Mouse (Mus musculus): ENCODE measurements around the gene Eif2s1. TPM values are rescaled to one million over a fixed set of nuclear protein-coding genes. Genes with fewer than 3 reads are reported as not detected.
"Not testable (repeated sequence)": the region's sequence is repeated elsewhere in the genome, so short reads cannot be mapped to it uniquely, and the experiment has no call there.

The Eif2s1 gene
- total and polyA plus RNA-seq, 2 experiments from 2014 or later, result 29.4 to 92.0 TPM

DNA sequence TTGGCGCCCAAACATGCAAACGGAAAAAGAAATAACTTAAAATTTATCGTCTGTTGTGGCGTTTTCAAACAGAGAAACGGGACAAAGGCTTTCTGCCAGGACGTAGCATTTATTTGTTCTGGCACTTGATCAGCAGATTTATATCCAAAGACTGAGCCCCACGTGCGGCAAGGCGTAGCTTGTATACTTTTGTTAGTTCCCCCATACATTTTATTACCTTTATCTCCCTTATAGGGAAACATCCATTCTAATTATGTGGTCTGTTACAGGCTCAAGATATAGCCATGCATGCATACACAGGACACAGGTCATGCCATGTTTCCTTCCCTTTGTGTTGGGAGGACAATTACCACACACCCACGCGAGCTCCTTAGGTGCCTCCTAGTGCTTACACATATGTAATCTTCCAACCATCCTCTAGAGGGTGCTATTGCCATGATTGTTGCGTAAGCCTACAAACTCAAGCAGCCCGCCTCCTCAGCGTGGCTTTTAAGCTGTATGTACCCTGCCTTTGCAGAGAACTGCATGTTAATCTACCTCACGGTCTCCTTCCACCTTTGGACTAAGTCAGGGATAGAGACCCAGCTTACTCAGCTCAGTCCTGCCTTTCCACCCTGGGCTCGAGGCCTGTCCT, 57.6 kb downstream of the Eif2s1 start:
- H3K27me3 ChIP-seq (ENCODE audit: insufficient read depth, low read length), result no peaks in the 10 kb centered on the region
- no peaks in the 10 kb centered on the region for H3K4me1 ChIP-seq (ENCODE audit: insufficient read depth, low read length)
- no peak overlapping the region for H3K27ac ChIP-seq
- no peak overlapping the region for H3K9ac ChIP-seq (replicated peaks; ENCODE audit: low read length)
- 32% methylated on average over 16 of the region's 16 CpGs for WGBS
- H3K4me3 ChIP-seq (ENCODE audit: low read length), result no peak overlapping the region
- DNase-seq (ENCODE audit: low spot score) (peak; percentile 94), ATAC-seq (peak; percentile 83)
- H3K9me3 ChIP-seq (ENCODE audit: low read length), result no peaks in the 10 kb centered on the region
- H3K4me2 ChIP-seq (ENCODE audit: low read depth, low read length), result 0 out of 2 replicates have a peak overlapping the region, but pooled peaks have one; percentile 31
- no peaks in the 10 kb centered on the region for H3K36me3 ChIP-seq (ENCODE audit: insufficient read depth, low read length)
- peak; percentile 90 for TF ChIP-seq CTCF (IDR thresholded peaks at IDR 0.05; ENCODE audit: low read depth)

DNA sequence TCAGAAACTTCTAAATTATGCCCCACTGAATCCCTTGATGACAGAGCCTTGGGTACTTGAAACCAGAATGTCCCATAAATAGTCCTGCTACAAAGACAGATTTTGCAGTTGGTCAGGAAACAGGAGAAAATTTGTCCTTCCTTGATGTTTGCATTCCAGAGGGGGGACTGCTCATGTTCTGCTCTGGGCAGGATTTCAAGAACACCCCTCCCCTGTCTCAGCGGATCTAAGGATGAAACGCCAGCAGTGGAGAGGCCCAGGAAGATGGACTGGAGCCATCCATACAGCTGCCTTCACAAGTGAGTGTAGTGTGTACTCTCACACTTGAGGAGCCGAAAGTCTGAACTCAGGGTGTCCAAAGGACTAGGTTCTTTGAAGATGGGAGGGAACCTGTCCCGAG, 59.8 kb downstream of the Eif2s1 start:
- no peak for TF ChIP-seq CTCF (IDR thresholded peaks at IDR 0.05; ENCODE audit: low read depth)
- Histone ChIP-seq H3K27ac (no peak overlapping the region), H3K9me3 (ENCODE audit: low read length) (no peaks in the 10 kb centered on the region), H3K36me3 (ENCODE audit: insufficient read depth, low read length) (no peaks in the 10 kb centered on the region), H3K4me2 (ENCODE audit: low read depth, low read length) (no peak overlapping the region), H3K4me3 (ENCODE audit: low read length) (no peak overlapping the region), H3K27me3 (ENCODE audit: insufficient read depth, low read length) (no peaks in the 10 kb centered on the region), H3K4me1 (ENCODE audit: insufficient read depth, low read length) (no peaks in the 10 kb centered on the region), H3K9ac (replicated peaks; ENCODE audit: low read length) (no peak overlapping the region)
- ATAC-seq (no peak), DNase-seq (ENCODE audit: low spot score) (no peak)
- 64% methylated on average over 4 of the region's 4 CpGs for WGBS

DNA sequence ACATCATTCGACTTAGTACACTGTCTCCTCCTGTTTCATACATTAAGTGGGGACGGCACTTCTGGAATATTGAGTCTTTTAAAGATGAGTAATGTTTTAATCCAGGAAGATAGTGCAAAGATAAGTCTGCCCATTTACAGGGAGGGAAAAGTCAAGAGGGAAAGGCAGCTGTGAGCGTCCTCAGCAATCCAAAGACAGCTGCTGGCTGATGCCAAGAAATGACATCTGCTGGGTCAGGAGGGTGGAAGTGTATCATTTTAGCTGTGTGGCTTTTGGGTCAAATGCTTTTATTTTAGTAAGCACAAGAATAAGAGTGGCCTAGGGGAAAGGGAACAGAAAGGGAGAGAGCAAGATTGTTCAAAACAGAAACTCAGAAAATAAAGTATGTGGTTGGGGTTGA, 60.4 kb downstream of the Eif2s1 start:
- no peaks in the 10 kb centered on the region for H3K36me3 ChIP-seq (ENCODE audit: insufficient read depth, low read length)
- H3K27ac ChIP-seq, result no peak overlapping the region
- no peak overlapping the region for H3K9ac ChIP-seq (replicated peaks; ENCODE audit: low read length)
- no peak for TF ChIP-seq CTCF (IDR thresholded peaks at IDR 0.05; ENCODE audit: low read depth)
- WGBS, result 82% methylated on average over 3 of the region's 3 CpGs
- H3K9me3 ChIP-seq (ENCODE audit: low read length), result no peaks in the 10 kb centered on the region
- H3K4me1 ChIP-seq (ENCODE audit: insufficient read depth, low read length), result no peaks in the 10 kb centered on the region
- no peak overlapping the region for H3K4me2 ChIP-seq (ENCODE audit: low read depth, low read length)
- no peaks in the 10 kb centered on the region for H3K27me3 ChIP-seq (ENCODE audit: insufficient read depth, low read length)
- no peak overlapping the region for H3K4me3 ChIP-seq (ENCODE audit: low read length)
- DNase-seq (ENCODE audit: low spot score) (no peak), ATAC-seq (no peak)

DNA sequence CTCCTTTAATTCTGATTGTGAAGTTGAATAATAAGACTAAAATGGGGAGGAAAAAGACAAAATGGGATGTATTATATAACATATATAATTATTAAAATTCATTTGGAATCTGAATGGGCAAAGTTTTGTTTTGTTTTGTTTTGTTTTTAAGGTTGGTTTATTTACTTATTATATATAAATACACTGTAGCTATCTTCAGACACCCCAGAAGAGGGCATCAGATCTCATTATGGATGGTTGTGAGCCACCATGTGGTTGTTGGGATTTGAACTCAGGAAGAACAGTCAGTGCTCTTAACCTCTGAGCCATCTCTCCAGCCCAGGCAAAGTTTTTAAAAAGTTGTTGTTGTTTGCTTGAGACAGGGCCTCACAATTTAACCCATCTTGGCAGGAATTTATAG, 61.4 kb downstream of the Eif2s1 start:
- not testable (repeated sequence) for H3K4me2 ChIP-seq (ENCODE audit: low read depth, low read length); H3K36me3 ChIP-seq (ENCODE audit: insufficient read depth, low read length); H3K4me1 ChIP-seq (ENCODE audit: insufficient read depth, low read length); H3K4me3 ChIP-seq (ENCODE audit: low read length); H3K9me3 ChIP-seq (ENCODE audit: low read length); H3K27ac ChIP-seq; ATAC-seq; H3K9ac ChIP-seq (replicated peaks; ENCODE audit: low read length); DNase-seq (ENCODE audit: low spot score); H3K27me3 ChIP-seq (ENCODE audit: insufficient read depth, low read length)

DNA sequence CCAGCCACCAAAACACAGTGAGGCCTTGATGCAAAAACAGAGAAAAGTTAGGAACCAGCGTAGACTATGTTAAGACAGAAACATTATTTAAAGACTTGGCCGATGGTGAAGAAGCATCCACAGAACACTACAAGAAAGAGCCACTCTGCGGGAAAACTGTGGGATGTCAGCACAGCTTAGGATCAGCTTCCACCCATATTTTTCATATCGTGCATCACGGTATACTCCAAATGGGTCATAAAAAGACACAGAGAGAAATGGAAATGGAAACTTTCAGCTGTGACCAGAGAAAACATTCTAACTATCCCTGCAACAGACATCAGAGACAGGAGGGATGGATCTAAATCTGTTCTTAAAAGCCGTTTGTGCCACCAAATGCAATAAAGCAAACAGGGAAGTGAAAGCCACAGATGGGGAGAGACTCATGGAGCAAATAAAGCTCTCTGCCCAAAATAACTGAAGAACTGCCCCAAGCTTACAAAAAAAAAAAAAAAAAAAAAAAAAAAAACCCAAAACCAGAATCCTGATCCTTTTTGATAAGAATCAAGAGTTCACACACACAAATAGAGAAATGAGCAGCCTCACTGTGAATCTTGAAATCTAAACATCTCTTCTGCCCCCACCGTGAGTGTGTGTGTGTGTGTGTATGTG, 62.0 kb downstream of the Eif2s1 start:
- H3K36me3 ChIP-seq (ENCODE audit: insufficient read depth, low read length), result no peaks in the 10 kb centered on the region
- H3K9ac ChIP-seq (replicated peaks; ENCODE audit: low read length), result no peak overlapping the region
- H3K27ac ChIP-seq, result no peak overlapping the region
- DNase-seq (ENCODE audit: low spot score) (no peak), ATAC-seq (no peak)
- 91% methylated on average over 7 of the region's 7 CpGs for WGBS
- H3K4me3 ChIP-seq (ENCODE audit: low read length), result no peak overlapping the region
- no peaks in the 10 kb centered on the region for H3K9me3 ChIP-seq (ENCODE audit: low read length)
- H3K4me1 ChIP-seq (ENCODE audit: insufficient read depth, low read length), result no peaks in the 10 kb centered on the region
- no peak for TF ChIP-seq CTCF (IDR thresholded peaks at IDR 0.05; ENCODE audit: low read depth)
- no peaks in the 10 kb centered on the region for H3K27me3 ChIP-seq (ENCODE audit: insufficient read depth, low read length)
- H3K4me2 ChIP-seq (ENCODE audit: low read depth, low read length), result no peak overlapping the region

- Histone ChIP-seq H3K4me1 (ENCODE audit: insufficient read depth, low read length) (no peaks in the 10 kb centered on the region), H3K4me2 (ENCODE audit: low read depth, low read length) (no peak overlapping the region), H3K9ac (replicated peaks; ENCODE audit: low read length) (no peak overlapping the region), H3K9me3 (ENCODE audit: low read length) (no peaks in the 10 kb centered on the region), H3K27ac (no peak overlapping the region), H3K4me3 (ENCODE audit: low read length) (no peak overlapping the region), H3K27me3 (ENCODE audit: insufficient read depth, low read length) (no peaks in the 10 kb centered on the region), H3K36me3 (ENCODE audit: insufficient read depth, low read length) (no peaks in the 10 kb centered on the region)
- 0 out of 2 replicates have a peak, but pooled peaks have one; percentile 29 for ATAC-seq
- WGBS, result 39% methylated on average over 5 of the region's 5 CpGs
- no peak for DNase-seq (ENCODE audit: low spot score)
- TF ChIP-seq CTCF (IDR thresholded peaks at IDR 0.05; ENCODE audit: low read depth), result no peak
Measured at GRCm38 (mm10) chr12:78927287-78927686, 65.7 kb downstream of the Eif2s1 start.

- Histone ChIP-seq H3K36me3 (ENCODE audit: insufficient read depth, low read length) (no peaks in the 10 kb centered on the region), H3K4me2 (ENCODE audit: low read depth, low read length) (no peak overlapping the region), H3K27ac (no peak overlapping the region), H3K9ac (replicated peaks; ENCODE audit: low read length) (no peak overlapping the region), H3K9me3 (ENCODE audit: low read length) (no peaks in the 10 kb centered on the region), H3K4me1 (ENCODE audit: insufficient read depth, low read length) (no peaks in the 10 kb centered on the region), H3K4me3 (ENCODE audit: low read length) (no peak overlapping the region), H3K27me3 (ENCODE audit: insufficient read depth, low read length) (no peaks in the 10 kb centered on the region)
- DNase-seq (ENCODE audit: low spot score), result no peak
- 69% methylated on average over 1 of the region's 1 CpGs for WGBS
- ATAC-seq, result no peak
- no peak for TF ChIP-seq CTCF (IDR thresholded peaks at IDR 0.05; ENCODE audit: low read depth)
Measured at GRCm38 (mm10) chr12:78929900-78930299, 68.3 kb downstream of the Eif2s1 start.
